Mouse (Mus musculus): ENCODE measurements around the gene Jmy.
"Not testable (repeated sequence)": the region's sequence is repeated elsewhere in the genome, so short reads cannot be mapped to it uniquely, and the experiment has no call there.

Jmy gene

GRCm38 (mm10) chr13:93499167-93499972 is at the start of gene Jmy:
TSS of gene Jmy (minus strand) at chr13:93499808.
- peak; percentile 77 for DNase-seq (ENCODE audit: low read depth)

DNA sequence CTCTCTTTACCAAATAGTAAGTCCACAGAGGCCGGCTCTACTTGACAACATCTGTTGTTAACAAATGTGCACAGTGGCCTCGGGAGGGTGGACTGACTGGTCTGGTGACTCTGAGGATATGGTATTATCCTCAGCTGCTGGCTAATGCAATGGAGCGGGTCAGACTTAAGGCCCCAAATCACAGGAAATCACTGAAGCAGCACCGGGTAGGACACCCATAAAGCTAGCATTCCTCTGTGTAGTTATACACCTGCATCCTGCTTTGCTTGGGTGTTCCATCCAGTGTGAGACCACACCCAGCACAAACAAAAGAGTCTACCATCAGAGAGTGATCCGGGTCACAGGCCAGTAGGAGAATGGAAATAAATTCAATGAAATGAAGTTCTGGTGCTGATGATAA is 48.0 kb upstream of the Jmy start:
- DNase-seq (ENCODE audit: low read depth): no peak

DNA sequence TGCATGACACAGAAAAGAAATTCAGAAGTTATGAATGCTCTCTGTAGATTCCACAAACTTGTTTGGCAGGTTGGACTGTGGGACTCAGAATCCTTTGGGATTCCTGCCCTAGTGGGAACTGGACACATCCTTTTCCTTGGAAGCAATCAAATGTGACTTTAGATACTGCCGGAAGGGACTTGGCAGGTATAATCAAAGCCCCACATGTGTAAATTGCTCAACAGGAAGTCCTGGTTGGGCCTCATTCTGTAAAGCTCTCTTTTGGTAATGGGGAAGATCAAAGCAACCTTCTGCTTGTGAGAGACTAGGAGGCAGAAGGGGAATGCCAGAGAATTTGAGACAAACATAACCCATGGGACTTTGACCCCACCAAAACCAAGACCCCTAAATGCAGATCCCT is 46.4 kb upstream of the Jmy start:
- DNase-seq (ENCODE audit: low read depth): no peak

GRCm38 (mm10) chr13:93544274-93544673 is 44.7 kb upstream of the Jmy start:
- DNase-seq (ENCODE audit: low read depth): no peak

DNA sequence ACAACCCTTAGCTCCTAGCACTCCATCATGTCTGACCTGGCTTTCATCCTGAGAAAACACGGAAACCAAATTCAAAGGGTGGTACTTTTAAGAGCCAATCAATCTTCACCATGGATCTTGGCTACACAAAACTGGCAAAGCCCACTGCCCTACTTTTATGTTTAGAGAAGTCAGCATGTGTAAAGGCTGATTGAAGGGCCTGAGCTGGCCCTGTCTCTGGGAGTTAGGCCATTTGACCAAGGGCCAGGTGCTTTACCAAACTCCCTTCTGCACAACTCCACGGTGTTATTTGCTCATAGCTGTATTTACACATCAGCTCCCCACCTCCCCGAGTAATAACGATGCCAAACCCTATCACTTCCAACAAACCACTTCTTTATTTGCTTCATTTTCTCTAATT is 39.7 kb upstream of the Jmy start:
- no peak for DNase-seq (ENCODE audit: low read depth)

- DNase-seq (ENCODE audit: low read depth): no peak
Observed at GRCm38 (mm10) chr13:93518753-93519319, 19.2 kb upstream of the Jmy start.

- no peak for DNase-seq (ENCODE audit: low read depth)
Observed at GRCm38 (mm10) chr13:93517223-93517622, 17.6 kb upstream of the Jmy start.

DNA sequence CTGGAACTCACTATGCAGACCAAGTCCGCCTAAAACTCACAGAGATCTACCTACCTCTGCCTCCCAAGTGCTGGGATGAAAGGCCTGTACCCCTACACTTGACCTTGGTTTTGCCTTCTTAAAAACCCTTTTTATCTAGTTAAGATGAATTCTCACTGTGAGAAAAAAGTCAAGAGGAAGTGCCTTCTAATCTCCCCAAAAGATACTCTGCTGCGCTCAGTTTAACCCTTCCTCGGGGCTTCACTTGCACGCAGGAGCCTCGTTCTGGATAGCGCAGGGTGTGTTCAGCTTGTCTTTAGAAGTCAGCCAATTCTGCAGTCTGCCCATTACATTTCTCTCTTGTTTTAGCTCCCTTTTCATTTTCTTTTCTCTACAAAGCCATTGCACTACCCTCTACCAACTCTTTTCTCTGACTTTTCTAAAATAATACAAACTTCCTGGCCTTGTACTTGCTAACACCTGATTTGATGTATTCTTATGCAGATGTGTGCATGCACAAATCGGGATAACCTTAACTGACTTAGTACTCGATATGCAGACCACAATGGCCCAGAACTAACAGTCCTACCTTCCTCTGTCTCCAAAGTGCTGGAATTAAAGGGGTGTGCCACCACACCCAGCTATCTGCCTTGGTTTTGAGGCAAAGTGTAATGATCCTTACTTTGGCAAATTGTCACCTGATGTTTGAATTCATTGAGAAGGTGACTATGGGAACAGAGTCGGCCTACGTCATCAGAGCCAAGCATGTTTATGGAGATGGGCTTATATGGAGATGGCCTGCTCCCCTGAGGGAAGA is 14.6 kb upstream of the Jmy start:
- no peak for DNase-seq (ENCODE audit: low read depth)

DNA sequence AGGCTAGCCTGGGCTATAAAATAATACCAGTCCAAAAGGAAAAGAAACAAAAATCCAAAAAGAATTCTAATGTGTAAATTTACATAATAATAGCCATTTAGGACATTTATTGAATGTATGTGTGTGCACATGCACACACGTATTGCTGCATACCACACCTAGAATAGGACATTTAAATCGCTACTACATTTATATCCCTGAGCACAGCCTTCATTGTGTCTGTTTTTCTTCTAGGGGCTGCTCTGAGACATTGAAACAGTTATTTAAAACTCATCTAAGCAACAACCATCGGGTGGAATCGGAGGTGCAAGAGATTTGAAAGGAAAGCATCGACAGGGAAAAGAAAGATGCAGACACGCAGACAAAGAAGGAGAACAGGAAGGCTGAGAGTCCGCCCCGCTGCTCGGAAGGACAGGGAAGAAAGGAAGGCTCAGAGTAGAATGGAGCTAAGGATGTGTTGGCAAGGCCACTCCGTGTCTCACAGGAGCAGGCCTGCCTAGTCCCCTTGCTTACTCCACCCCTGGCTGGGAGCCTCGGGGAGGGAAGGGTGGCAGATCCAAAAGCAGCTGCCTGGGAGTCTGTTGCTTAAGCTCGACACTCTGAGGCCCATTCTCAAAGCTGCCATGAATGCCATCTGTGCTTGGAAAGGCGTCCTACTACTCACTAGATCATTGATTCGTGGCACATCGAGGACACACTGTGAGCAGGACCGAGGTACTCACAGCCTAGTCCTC is 11.0 kb upstream of the Jmy start:
- DNase-seq (ENCODE audit: low read depth): no peak

- DNase-seq (ENCODE audit: low read depth): not testable (repeated sequence)
Observed at GRCm38 (mm10) chr13:93506920-93507319, 7.3 kb upstream of the Jmy start.

GRCm38 (mm10) chr13:93501724-93502123 is 2.1 kb upstream of the Jmy start:
- peak; percentile 9 for DNase-seq (ENCODE audit: low read depth)

GRCm38 (mm10) chr13:93499973-93500633 is 495 bp upstream of the Jmy start:
- DNase-seq (ENCODE audit: low read depth): peak; percentile 13

DNA sequence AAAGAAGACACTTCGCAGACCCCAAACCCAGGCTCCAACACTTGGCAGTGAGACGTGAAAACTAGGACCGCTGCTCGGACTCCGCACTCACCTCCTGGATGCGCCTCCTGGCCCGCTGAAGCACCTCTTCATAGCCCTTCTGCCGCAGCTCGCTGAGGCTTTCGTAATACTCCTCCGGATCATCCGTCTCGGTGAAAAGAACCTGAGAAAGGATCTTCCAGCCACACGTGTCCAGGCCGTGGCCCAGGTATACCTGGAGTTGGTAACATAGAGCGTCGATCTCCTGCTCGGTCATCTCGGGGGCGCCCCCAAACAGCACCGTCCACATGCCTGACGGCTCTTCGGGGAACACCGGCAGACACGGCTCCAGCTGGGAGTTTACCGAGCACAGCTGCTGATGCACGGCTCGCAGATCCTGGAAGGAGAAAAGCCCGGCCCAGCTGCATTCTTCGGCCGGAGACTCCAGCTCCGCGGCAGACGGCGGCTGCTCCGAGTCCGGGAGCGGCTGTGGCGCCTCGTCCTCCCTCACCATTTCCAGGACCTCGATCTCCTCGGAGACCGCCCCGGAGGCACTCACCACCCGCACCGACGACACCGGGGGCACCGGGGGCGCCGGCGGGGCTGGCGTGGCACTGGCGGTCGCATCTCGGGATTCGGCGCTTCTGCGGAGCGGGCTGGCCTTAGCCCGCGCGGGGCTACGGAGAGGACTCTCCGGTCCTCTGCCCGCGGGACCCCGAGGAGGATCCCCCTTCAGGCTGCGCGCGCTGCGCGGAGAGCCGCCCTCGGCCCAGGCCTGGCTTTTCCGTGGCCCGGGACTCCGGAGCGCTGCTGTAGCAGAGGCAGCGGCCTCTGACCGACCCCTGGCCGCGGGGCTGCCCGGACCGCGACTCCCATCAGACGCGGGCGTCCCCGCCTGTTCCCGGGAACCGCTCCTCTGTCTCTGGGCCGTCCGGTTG is 1.1 kb downstream of the Jmy start:
- peak; percentile 33 for DNase-seq (ENCODE audit: low read depth)

DNA sequence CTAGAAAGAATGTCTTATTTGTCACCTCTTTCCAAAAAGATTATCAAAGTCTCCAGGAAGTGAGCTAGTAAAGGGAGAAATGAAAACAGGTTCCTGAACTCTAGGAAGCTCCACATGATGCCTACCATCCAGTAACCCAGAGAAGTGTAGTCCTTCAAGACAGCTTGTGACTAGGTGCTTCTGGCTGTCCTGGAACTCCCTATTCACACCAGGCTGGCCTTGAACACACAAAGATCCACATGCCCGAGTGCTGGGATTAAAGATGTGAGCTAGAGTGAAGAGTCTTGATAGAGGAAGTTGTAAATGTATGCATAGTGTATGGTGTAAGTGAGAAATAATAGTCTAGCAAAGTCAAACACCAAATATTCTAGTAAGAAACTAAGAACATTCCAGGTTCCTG is 2.6 kb downstream of the Jmy start:
- DNase-seq (ENCODE audit: low read depth): peak; percentile 34

GRCm38 (mm10) chr13:93488510-93488909 is 11.1 kb downstream of the Jmy start:
- DNase-seq (ENCODE audit: low read depth): no peak

DNA sequence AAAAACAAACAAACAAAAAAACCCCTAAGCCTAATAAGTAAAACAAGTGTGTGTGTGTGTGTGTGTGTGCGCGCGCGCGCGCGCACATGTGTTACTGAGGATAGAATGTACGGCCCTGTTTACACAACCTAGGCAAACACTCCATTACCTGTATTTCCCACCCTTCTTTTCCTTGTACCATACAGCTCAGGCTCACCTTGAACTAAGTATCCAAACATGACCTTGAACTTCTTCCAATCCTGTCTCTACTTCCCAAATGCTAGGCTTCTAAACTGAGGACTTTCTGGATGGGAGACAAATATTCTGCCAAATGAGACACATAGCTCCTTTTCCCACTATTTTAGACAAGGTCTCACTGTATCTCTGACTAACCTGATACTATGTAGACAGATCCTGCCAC is 11.9 kb downstream of the Jmy start:
- no peak for DNase-seq (ENCODE audit: low read depth)

- DNase-seq (ENCODE audit: low read depth): no peak
Observed at GRCm38 (mm10) chr13:93484276-93484675, 15.3 kb downstream of the Jmy start.

DNA sequence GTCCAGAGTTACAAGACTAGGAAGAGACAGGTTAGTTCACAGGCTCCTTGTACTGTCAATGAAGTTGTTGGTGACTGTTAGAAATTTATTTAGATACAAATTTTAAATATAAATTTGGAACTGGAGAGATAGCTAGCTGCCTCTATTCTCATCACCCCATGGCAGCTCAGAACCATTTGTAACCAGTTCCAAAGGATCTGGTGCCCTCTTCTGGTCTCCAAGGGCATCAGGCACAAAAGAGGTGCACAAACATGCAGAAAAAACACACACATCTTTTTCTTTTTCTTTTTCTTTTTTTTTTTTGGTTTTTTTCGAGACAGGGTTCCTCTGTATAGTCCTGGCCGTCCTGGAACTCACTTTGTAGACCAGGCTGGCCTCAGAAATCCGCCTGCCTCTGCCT is 18.5 kb downstream of the Jmy start:
- DNase-seq (ENCODE audit: low read depth): no peak

GRCm38 (mm10) chr13:93478344-93478743 is 21.3 kb downstream of the Jmy start:
- DNase-seq (ENCODE audit: low read depth): no peak

GRCm38 (mm10) chr13:93468355-93468754 is 31.3 kb downstream of the Jmy start:
- DNase-seq (ENCODE audit: low read depth): no peak

- DNase-seq (ENCODE audit: low read depth): no peak
Observed at GRCm38 (mm10) chr13:93459566-93459965, 40.0 kb downstream of the Jmy start.

All from 416B (cell line).